Mouse (Mus musculus): ENCODE measurements around the gene Gm11077. TPM values are rescaled to one million over a fixed set of nuclear protein-coding genes. Genes with fewer than 3 reads are reported as not detected.

The Gm11077 gene
- polyA plus RNA-seq (2015; fragmentation: Nextera tagmentation; extraction: Ambion mirVana), result not detected in 2 replicates

DNA sequence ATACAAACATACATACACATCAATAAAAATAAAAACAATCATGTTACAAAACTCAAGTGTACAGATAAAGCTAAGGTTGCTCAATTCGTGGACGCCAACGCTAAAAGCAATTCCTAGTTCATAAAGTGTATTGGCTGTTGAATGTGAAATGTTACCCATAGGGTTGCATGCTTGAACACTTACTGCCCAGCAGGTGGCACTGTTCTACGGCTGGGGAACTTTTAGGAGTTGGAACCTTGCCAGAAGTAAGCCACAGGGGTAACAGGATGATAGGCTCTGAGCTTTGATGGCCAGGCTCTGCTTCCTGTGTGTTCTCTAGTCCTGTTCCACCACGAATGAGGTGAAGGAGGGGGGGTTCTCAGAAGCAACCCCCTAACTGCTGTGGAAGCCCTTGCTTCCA lies at the start of gene Gm11077:
Gene Gm11077, plus strand, starts transcription at position 13 of the 400 bp plus-strand sequence.
- no peak for TF ChIP-seq EP300 (IDR thresholded peaks at IDR 0.05; ENCODE audit: low read depth)
- peak; percentile 29 for TF ChIP-seq CTCF (IDR thresholded peaks at IDR 0.05; ENCODE audit: low read depth)
- Histone ChIP-seq H3K4me1 (ENCODE audit: insufficient read depth) (no peaks in the 10 kb centered on the region), H3K4me2 (ENCODE audit: low read depth, low read length) (no peak within 1 kb of the TSS), H3K36me3 (replicated peaks; ENCODE audit: insufficient read depth, low read length) (no peaks in the 10 kb centered on the region), H3K27ac (ENCODE audit: low read depth) (no peak within 1 kb of the TSS), H3K4me3 (ENCODE audit: low read depth, low read length) (no peak within 1 kb of the TSS), H3K27me3 (ENCODE audit: insufficient read depth, low read length) (no peaks in the 10 kb centered on the region), H3K9ac (replicated peaks) (no peak within 1 kb of the TSS), H3K9me3 (ENCODE audit: low read length) (no peaks in the 10 kb centered on the region)
- 77% methylated on average over 5 of the region's 5 CpGs for WGBS (ENCODE audit: insufficient replicate concordance)
- DNase-seq (no peak), ATAC-seq (no peak)

DNA sequence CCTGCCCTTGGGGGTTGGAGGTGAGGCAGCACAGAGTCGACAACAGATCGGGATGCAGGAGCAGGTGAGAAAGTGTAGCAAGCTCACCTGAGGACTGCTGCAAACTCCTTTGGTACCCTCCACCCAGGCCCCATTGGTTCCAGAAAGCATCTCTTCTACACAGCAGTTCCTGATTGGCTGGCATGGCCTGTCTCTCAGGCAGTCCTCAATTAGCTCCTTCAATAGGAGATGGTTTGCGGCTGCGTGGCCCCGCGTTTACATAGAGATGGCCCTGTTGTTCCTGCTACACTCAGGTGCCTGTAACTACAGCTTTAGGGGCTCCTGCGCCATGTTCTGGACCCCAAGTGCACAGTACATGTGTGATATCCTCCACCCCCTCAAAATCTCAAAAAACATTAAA lies 48.4 kb upstream of the Gm11077 start:
- H3K36me3 ChIP-seq (replicated peaks; ENCODE audit: insufficient read depth, low read length), result no peaks in the 10 kb centered on the region
- 60% methylated on average over 7 of the region's 7 CpGs for WGBS (ENCODE audit: insufficient replicate concordance)
- no peaks in the 10 kb centered on the region for H3K27me3 ChIP-seq (ENCODE audit: insufficient read depth, low read length)
- ATAC-seq, result no peak
- no peak for DNase-seq
- H3K4me2 ChIP-seq (ENCODE audit: low read depth, low read length), result no peak overlapping the region
- H3K9me3 ChIP-seq (ENCODE audit: low read length), result no peaks in the 10 kb centered on the region
- TF ChIP-seq CTCF (IDR thresholded peaks at IDR 0.05; ENCODE audit: low read depth) (no peak), EP300 (IDR thresholded peaks at IDR 0.05; ENCODE audit: low read depth) (no peak)
- no peak overlapping the region for H3K4me3 ChIP-seq (ENCODE audit: low read depth, low read length)
- H3K4me1 ChIP-seq (ENCODE audit: insufficient read depth), result no peaks in the 10 kb centered on the region
- no peak overlapping the region for H3K9ac ChIP-seq (replicated peaks)
- H3K27ac ChIP-seq (ENCODE audit: low read depth), result no peak overlapping the region

DNA sequence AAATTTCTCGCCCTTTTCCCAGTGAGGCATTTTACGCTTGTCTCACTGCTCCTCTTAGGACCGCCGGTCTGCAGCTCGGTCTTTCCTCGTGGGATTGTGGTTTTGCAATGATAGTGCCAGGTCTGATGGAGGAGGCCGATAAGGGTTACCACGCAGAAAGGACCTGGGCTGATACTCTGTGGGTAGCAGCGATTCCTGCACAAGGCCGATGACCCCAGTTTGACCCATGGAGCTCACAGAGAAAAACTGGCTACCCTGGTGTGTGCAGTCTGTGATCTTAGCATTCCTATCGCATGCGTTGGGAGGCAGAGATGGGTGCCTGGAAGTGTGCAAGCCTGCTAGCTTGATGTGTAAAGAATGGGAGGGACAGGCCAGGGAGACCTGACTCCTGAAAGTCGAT lies 46.3 kb upstream of the Gm11077 start:
- H3K4me2 ChIP-seq (ENCODE audit: low read depth, low read length), result no peak overlapping the region
- H3K4me3 ChIP-seq (ENCODE audit: low read depth, low read length), result no peak overlapping the region
- TF ChIP-seq EP300 (IDR thresholded peaks at IDR 0.05; ENCODE audit: low read depth), result no peak
- no peak for TF ChIP-seq CTCF (IDR thresholded peaks at IDR 0.05; ENCODE audit: low read depth)
- no peak for DNase-seq
- no peaks in the 10 kb centered on the region for H3K9me3 ChIP-seq (ENCODE audit: low read length)
- H3K9ac ChIP-seq (replicated peaks), result no peak overlapping the region
- H3K27ac ChIP-seq (ENCODE audit: low read depth), result no peak overlapping the region
- H3K36me3 ChIP-seq (replicated peaks; ENCODE audit: insufficient read depth, low read length), result no peaks in the 10 kb centered on the region
- 27% methylated on average over 13 of the region's 13 CpGs for WGBS (ENCODE audit: insufficient replicate concordance)
- no peak for ATAC-seq
- no peaks in the 10 kb centered on the region for H3K4me1 ChIP-seq (ENCODE audit: insufficient read depth)
- no peaks in the 10 kb centered on the region for H3K27me3 ChIP-seq (ENCODE audit: insufficient read depth, low read length)

DNA sequence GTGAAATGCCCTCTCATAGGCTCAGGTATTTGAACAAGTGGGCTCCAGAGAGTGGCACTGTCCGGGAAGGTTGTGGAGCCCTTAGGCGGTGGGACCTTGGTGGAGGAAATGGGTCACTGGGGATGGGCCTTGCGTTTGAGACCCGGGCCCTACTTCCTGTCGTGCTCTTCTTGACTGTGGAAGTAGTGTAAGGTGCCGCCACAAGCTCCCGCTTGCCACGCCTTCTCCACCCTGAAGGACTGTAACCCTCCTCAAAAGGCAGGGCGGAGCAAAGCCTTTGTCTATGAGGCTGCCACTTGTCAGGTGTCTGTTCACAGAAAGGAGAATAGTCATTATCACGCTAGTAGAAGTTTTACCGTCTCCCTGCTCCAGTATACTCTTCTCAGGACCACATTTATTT lies 44.7 kb upstream of the Gm11077 start:
- Histone ChIP-seq H3K4me2 (ENCODE audit: low read depth, low read length) (no peak overlapping the region), H3K27ac (ENCODE audit: low read depth) (no peak overlapping the region), H3K4me3 (ENCODE audit: low read depth, low read length) (no peak overlapping the region), H3K9me3 (ENCODE audit: low read length) (no peaks in the 10 kb centered on the region), H3K4me1 (ENCODE audit: insufficient read depth) (no peaks in the 10 kb centered on the region), H3K9ac (replicated peaks) (no peak overlapping the region), H3K27me3 (ENCODE audit: insufficient read depth, low read length) (no peaks in the 10 kb centered on the region), H3K36me3 (replicated peaks; ENCODE audit: insufficient read depth, low read length) (no peaks in the 10 kb centered on the region)
- 77% methylated on average over 11 of the region's 11 CpGs for WGBS (ENCODE audit: insufficient replicate concordance)
- TF ChIP-seq EP300 (IDR thresholded peaks at IDR 0.05; ENCODE audit: low read depth), result no peak
- no peak for DNase-seq
- ATAC-seq, result no peak

DNA sequence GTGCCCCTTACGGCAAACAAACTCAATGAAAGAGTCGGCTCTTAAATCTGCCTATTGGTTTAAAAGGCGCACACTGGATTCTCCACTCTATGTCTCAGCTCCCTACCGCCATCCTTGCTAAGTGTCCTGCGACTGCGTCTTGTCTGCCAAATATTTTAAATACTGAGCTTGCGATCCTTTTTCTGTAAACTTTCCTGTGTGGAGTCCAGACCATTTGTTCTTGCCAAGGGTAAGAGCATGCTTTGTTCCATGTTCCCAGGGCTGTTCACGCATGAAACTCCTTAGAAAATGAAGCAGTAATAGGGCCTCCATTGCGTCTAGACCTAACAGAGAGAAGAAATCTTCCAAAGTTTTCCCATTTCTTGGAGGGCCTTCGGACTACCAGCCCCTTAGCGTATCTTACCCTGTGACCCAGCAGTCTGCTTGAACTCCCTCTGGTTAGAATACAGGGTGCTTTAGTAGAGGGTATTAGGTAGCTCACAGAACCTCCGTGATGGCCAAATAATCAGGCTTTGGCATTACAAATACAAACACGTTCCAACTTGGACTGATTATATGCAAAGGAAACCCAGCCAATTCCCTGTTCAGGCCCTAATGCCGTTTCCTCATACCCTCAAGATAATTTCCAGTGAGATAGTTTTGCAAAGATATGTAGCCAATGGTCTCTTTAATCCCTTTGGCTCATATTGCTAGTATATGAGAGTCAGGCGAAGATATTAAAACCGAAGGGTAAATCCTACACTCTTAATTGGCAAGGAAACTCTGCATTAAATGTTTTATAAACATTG lies 39.3 kb upstream of the Gm11077 start:
- Histone ChIP-seq H3K9ac (replicated peaks) (no peak overlapping the region), H3K4me1 (ENCODE audit: insufficient read depth) (no peaks in the 10 kb centered on the region), H3K27me3 (ENCODE audit: insufficient read depth, low read length) (no peaks in the 10 kb centered on the region), H3K9me3 (ENCODE audit: low read length) (no peaks in the 10 kb centered on the region), H3K4me2 (ENCODE audit: low read depth, low read length) (no peak overlapping the region), H3K36me3 (replicated peaks; ENCODE audit: insufficient read depth, low read length) (no peaks in the 10 kb centered on the region), H3K4me3 (ENCODE audit: low read depth, low read length) (no peak overlapping the region), H3K27ac (ENCODE audit: low read depth) (no peak overlapping the region)
- ATAC-seq (no peak), DNase-seq (no peak)
- 82% methylated on average over 16 of the region's 16 CpGs for WGBS (ENCODE audit: insufficient replicate concordance)
- TF ChIP-seq EP300 (IDR thresholded peaks at IDR 0.05; ENCODE audit: low read depth) (no peak), CTCF (IDR thresholded peaks at IDR 0.05; ENCODE audit: low read depth) (no peak)

DNA sequence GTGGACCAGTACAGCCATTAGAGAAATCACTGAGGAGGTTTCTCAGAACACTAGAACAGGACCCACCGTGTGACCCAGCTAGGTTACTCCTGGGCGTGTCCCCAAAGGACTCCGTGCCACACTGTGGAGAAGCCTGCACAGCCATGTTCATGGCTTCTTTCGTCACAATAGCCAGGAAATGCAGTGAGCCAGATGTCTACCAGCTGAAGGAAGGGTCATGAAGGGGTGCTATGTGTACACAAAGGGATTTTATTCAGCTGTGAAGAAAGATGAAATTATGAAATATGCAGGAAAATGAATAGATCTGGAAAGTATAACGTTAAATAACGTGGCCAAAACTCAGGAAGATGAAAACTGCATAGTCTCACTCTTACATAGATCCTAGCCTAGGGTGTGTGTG lies 36.9 kb upstream of the Gm11077 start:
- no peak overlapping the region for H3K27ac ChIP-seq (ENCODE audit: low read depth)
- H3K4me2 ChIP-seq (ENCODE audit: low read depth, low read length), result no peak overlapping the region
- WGBS (ENCODE audit: insufficient replicate concordance), result 73% methylated on average over 6 of the region's 6 CpGs
- H3K9ac ChIP-seq (replicated peaks), result no peak overlapping the region
- H3K9me3 ChIP-seq (ENCODE audit: low read length), result no peaks in the 10 kb centered on the region
- ATAC-seq (no peak), DNase-seq (no peak)
- TF ChIP-seq CTCF (IDR thresholded peaks at IDR 0.05; ENCODE audit: low read depth) (no peak), EP300 (IDR thresholded peaks at IDR 0.05; ENCODE audit: low read depth) (no peak)
- H3K4me3 ChIP-seq (ENCODE audit: low read depth, low read length), result no peak overlapping the region
- no peaks in the 10 kb centered on the region for H3K36me3 ChIP-seq (replicated peaks; ENCODE audit: insufficient read depth, low read length)
- H3K27me3 ChIP-seq (ENCODE audit: insufficient read depth, low read length), result no peaks in the 10 kb centered on the region
- H3K4me1 ChIP-seq (ENCODE audit: insufficient read depth), result no peaks in the 10 kb centered on the region
